Mouse (Mus musculus) neural tube, embryonic 11.5 days (tissue): ENCODE measurements around the gene Inava. TPM values are rescaled to one million over a fixed set of nuclear protein-coding genes. Genes with fewer than 3 reads are reported as not detected.

Experiments
- ATAC-seq: fragments of 200-750 bp; cut with Nextera tagmentation; 2 replicates; pipeline ENCODE4 v1.8.0; 2017; ENCODE audit warnings: moderate number of reproducible peaks, mild to moderate bottlenecking, moderate TSS enrichment, moderate library complexity; ENCODE audit not compliant: insufficient read depth, low FRiP score, low TSS enrichment
- DNase-seq: peaks from one replicate; pipeline ENCODE4 v3.0.0-alpha.2; 2015; ENCODE audit warnings: low spot score
- H3K27ac ChIP-seq: fragments of 300-500 bp; sonication (generic); 2 replicates; pipeline ENCODE4 v1.5.1; 2014; ENCODE audit warnings: low read depth, mild to moderate bottlenecking, low read length
- H3K27me3 ChIP-seq: fragments of 300-500 bp; sonication (generic); 2 replicates; pipeline ENCODE4 v1.6.1; 2014; ENCODE audit warnings: mild to moderate bottlenecking, low read length, mixed read lengths; ENCODE audit not compliant: control insufficient read depth, insufficient read depth
- H3K36me3 ChIP-seq: fragments of 300-500 bp; sonication (generic); 2 replicates; pipeline ENCODE4 v1.6.1; 2014; ENCODE audit warnings: mild to moderate bottlenecking, low read length, moderate library complexity, mixed read lengths; ENCODE audit not compliant: control insufficient read depth, insufficient read depth
- H3K4me1 ChIP-seq: fragments of 300-500 bp; sonication (generic); 2 replicates; pipeline ENCODE4 v1.6.1; 2014; ENCODE audit warnings: low read length, mixed read lengths; ENCODE audit not compliant: control insufficient read depth, insufficient read depth
- H3K4me2 ChIP-seq: fragments of 300-500 bp; sonication (generic); 2 replicates; pipeline ENCODE4 v1.6.1; 2014; ENCODE audit warnings: low read depth, mild to moderate bottlenecking, moderate library complexity
- H3K4me3 ChIP-seq: fragments of 300-500 bp; sonication (generic); 2 replicates; pipeline ENCODE4 v1.5.1; 2014; ENCODE audit warnings: low read depth, low read length
- H3K9ac ChIP-seq: fragments of 300-500 bp; sonication (generic); 2 replicates; pipeline ENCODE4 v1.6.1; 2014; ENCODE audit warnings: mild to moderate bottlenecking, low read length
- H3K9me3 ChIP-seq: fragments of 300-500 bp; sonication (generic); 2 replicates; pipeline ENCODE4 v1.6.1; 2016; ENCODE audit warnings: low read length; ENCODE audit not compliant: control insufficient read depth
- WGBS: fragments of 180-500 bp; shearing (Covaris S2); extraction: QIAGEN DNeasy Blood & Tissue Kit; methylation state at CpG from one replicate; pipeline ENCODE4 v1.1.7; 2014; 5-methylcytosine and 5-hydroxymethylcytosine counted together
- polyA plus RNA-seq: library from polyadenylated mRNA; unstranded; fragments of >200 nt; fragmentation: Nextera tagmentation; extraction: Ambion mirVana; gene quantifications from 2 replicates; pipeline ENCODE4 v1.2.1, GENCODE M21; 2014

Inava gene
- polyA plus RNA-seq, 1 experiment from 2014 or later, result 16.5 TPM

DNA sequence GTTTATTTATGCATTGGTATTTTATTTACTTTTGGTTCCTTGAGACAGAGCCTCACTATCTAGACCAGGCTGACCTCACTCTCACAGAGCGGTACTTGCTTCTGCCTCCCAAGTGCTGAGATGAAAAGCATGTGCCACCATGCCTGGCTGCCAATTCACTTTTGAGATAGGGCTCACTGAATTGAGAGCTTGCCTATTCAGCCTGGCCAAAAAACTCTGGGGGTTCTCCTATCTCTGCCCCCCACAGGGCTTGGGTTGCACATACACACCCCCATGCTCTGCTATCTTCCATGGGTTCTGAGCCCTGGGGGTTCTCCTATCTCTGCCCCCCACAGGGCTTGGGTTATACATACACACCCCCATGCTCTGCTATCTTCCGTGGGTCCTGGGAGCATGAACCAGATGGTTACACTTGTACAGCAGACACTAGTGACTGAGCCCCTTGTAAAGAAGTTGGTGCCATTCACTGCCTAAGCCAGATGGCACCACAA lies 54.5 kb downstream of the Inava start:
- no peak overlapping the region for H3K4me3 ChIP-seq
- peaks cover 3% of the 10 kb centered on the region for H3K36me3 ChIP-seq
- DNase-seq (no peak), ATAC-seq (no peak)
- H3K4me1 ChIP-seq, result no peaks in the 10 kb centered on the region
- no peaks in the 10 kb centered on the region for H3K27me3 ChIP-seq
- H3K27ac ChIP-seq, result no peak overlapping the region
- H3K9me3 ChIP-seq, result no peaks in the 10 kb centered on the region
- no peak overlapping the region for H3K9ac ChIP-seq
- no peak overlapping the region for H3K4me2 ChIP-seq
- 75% methylated on average over 2 of the region's 2 CpGs for WGBS

DNA sequence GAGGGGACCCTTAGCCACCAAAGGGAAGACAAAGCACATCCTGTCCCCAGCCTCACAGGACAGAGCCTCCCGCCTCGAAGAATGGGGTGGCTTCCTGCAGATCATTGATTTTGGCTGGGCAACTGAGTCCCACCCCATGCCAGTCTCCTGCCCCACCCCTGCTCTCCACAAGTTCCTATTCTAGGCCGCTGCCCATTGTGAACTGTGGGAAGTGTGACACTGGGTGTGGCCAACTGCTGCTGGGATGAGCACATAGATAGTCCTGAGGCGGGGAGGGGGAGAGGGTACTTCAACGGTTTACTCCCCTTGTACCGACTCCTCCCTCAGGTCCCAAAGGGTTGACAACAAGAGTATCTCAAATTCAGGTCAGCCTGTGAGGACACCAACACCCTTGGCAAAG lies 55.3 kb downstream of the Inava start:
- H3K4me1 ChIP-seq, result peaks cover 6% of the 10 kb centered on the region
- no peaks in the 10 kb centered on the region for H3K27me3 ChIP-seq
- 54% methylated on average over 6 of the region's 6 CpGs for whole genome bisulfite sequencing
- no peak overlapping the region for H3K4me3 ChIP-seq
- H3K27ac ChIP-seq, result no peak overlapping the region
- H3K9ac ChIP-seq, result no peak overlapping the region
- H3K36me3 ChIP-seq, result peaks cover 3% of the 10 kb centered on the region
- no peaks in the 10 kb centered on the region for H3K9me3 ChIP-seq
- ATAC-seq, result no peak
- no peak overlapping the region for H3K4me2 ChIP-seq
- DNase-seq, result no peak

DNA sequence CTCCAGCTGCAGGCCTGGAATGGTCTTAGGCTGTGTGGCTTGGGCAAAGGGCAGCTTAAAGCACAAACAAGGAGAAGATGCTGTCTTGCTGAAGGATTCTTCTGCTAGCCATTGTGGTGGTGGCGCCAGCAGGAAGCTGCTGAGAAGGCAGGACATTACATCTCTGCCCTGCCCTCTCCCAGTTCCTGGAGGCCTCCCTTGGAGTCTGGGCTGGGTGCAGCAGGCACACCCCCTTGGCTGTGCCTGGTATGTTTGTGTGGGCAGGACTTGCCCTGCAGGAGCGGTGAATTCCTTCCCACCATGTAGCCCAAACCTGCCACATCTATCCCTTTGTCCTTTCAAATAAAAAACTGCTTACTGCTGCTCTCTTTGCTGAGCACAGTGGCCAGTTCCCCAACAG lies 57.0 kb downstream of the Inava start:
- Histone ChIP-seq H3K4me1 (peaks cover 10% of the 10 kb centered on the region), H3K4me3 (no peak overlapping the region), H3K27ac (no peak overlapping the region), H3K27me3 (no peaks in the 10 kb centered on the region), H3K4me2 (no peak overlapping the region), H3K9me3 (no peaks in the 10 kb centered on the region), H3K9ac (no peak overlapping the region), H3K36me3 (peaks cover 8% of the 10 kb centered on the region)
- ATAC-seq (no peak), DNase-seq (no peak)
- 88% methylated on average over 2 of the region's 2 CpGs for WGBS

DNA sequence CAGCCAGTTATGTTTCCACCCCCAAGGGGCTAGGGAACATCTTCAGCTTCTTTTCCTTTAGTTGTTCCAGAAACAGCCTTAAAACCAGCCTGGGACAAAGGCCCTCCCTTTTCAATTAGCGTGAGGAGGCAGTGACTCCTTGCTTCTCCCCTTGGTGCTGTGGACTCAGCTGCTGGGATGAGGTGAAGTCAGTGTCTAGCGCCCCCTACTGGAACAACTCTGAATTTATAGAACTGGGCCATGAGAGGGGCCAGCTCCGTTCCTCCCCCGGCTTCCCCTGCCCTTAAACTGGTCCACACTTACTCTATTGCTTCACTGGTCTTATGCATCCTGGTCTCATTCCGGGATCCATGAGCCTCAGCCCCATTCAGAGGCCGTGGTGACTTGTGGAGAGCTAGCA lies 58.9 kb downstream of the Inava start:
- no peaks in the 10 kb centered on the region for H3K9me3 ChIP-seq
- no peak overlapping the region for H3K4me2 ChIP-seq
- H3K36me3 ChIP-seq, result peaks cover 8% of the 10 kb centered on the region
- DNase-seq, result peak; percentile 46
- no peak overlapping the region for H3K4me3 ChIP-seq
- WGBS, result 38% methylated on average over 6 of the region's 6 CpGs
- no peak for ATAC-seq
- no peaks in the 10 kb centered on the region for H3K27me3 ChIP-seq
- H3K27ac ChIP-seq, result no peak overlapping the region
- H3K4me1 ChIP-seq, result peaks cover 10% of the 10 kb centered on the region
- H3K9ac ChIP-seq, result no peak overlapping the region

DNA sequence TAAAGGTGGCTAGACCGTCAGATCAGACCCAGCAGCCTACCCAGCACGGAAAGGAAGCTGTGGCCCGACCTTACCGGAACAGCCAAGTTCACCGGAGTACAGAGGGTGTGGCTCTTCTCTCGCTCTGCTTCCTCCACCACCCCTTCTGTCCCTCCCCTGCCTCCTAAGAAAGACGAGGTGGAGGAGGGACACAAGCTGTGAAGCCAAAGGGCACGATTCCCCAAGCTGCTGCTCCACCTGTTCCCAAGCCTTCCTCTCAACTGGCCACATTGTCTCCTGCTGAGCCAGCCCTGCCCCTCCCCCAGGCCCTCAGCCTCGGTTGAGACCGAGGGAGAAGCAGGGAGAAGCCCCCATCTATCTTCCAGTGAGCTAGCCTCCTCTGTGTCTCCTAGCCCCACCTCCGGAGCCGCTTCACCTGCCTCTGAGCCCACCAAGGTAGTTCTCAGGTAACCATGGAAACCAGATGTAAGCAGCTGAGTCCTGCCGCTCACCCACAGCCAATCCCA lies 59.9 kb downstream of the Inava start:
- H3K36me3 ChIP-seq, result peaks cover 8% of the 10 kb centered on the region
- no peak for ATAC-seq
- no peak overlapping the region; the same call in 1 of the 2 replicates for H3K4me2 ChIP-seq

DNA sequence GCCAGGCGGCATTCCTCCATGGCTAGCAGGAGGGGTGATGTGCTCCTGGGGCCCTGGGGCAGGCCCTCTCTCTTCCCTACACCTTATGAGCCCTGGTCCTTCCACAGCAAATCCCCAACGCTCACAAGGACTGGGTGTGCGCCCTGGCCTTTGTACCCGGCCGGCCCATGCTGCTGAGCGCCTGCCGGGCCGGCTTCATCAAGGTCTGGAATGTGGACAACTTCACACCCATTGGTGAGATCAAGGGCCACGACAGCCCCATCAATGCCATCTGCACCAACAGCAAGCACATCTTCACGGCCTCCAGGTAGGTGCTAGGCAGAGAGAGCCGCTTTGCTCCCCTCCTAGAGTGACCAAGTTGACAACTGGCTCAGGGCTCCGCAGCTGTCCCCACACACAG lies 61.4 kb downstream of the Inava start:
- peaks cover 8% of the 10 kb centered on the region for H3K36me3 ChIP-seq
- H3K9me3 ChIP-seq, result no peaks in the 10 kb centered on the region
- H3K4me1 ChIP-seq, result peaks cover 10% of the 10 kb centered on the region
- WGBS, result 60% methylated on average over 12 of the region's 12 CpGs
- no peak overlapping the region for H3K27ac ChIP-seq
- H3K9ac ChIP-seq, result no peak overlapping the region
- H3K27me3 ChIP-seq, result no peaks in the 10 kb centered on the region
- no peak for ATAC-seq
- DNase-seq, result no peak
- no peak overlapping the region for H3K4me3 ChIP-seq
- H3K4me2 ChIP-seq, result no peak overlapping the region

More for the DNA sequence above, 59.9 kb downstream of the Inava start:
- Histone ChIP-seq H3K4me1 (peaks cover 10% of the 10 kb centered on the region), H3K9me3 (no peaks in the 10 kb centered on the region), H3K4me3 (no peak overlapping the region), H3K27ac (no peak overlapping the region), H3K27me3 (no peaks in the 10 kb centered on the region), H3K9ac (no peak overlapping the region)
- WGBS, result 15% methylated on average over 13 of the region's 13 CpGs
- DNase-seq, result no peak

DNA sequence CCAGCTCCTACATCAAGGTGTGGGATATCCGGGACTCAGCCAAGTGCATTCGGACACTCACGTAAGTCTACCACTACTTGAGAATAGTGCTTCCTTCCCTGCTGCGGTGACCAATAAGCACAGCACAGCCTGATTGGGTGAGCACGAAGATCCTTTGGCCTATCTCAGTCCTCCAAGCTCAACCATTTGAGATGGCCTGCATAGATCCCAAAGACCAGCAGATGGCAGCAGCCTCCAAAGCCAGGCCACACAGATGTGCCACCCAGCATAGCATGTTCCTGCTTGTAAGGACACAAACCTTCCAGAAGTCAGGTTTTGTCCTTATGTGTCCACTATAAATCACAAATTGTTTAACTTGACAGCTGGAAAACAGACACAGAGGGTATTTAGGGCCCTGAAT lies 64.0 kb downstream of the Inava start:
- no peak overlapping the region for H3K4me3 ChIP-seq
- 6% methylated on average over 5 of the region's 5 CpGs for WGBS
- H3K4me2 ChIP-seq, result no peak overlapping the region
- ATAC-seq (peak; percentile 73), DNase-seq (peak; percentile 83)
- H3K9me3 ChIP-seq, result no peaks in the 10 kb centered on the region
- peaks cover 10% of the 10 kb centered on the region for H3K4me1 ChIP-seq
- peaks cover 5% of the 10 kb centered on the region for H3K36me3 ChIP-seq
- no peaks in the 10 kb centered on the region for H3K27me3 ChIP-seq
- no peak overlapping the region for H3K9ac ChIP-seq
- no peak overlapping the region for H3K27ac ChIP-seq

DNA sequence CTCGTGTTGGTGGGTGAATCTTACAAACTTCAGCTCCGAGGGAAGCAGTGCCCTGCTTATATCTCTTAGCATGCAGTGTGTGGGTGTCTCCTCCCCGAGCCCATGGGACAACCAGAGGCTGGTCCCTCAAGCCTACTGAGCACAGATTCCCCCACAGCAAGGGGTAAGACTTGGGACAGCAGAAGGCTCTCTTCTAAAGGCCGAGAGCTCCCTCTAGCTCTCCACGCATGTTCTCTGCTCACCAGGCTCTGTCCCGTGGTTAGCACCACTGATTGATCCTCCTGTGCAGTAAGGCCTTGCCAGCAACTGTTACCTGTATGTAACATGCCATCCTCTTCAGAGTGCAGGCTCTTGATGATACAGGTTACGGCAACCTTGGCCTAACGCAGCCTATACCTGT lies 66.4 kb downstream of the Inava start:
- Histone ChIP-seq H3K9ac (no peak overlapping the region), H3K36me3 (peaks cover 7% of the 10 kb centered on the region), H3K27ac (no peak overlapping the region), H3K4me2 (no peak overlapping the region), H3K4me1 (no peaks in the 10 kb centered on the region), H3K4me3 (no peak overlapping the region), H3K9me3 (no peaks in the 10 kb centered on the region), H3K27me3 (no peaks in the 10 kb centered on the region)
- no peak for DNase-seq
- 70% methylated on average over 8 of the region's 8 CpGs for WGBS
- ATAC-seq, result no peak

DNA sequence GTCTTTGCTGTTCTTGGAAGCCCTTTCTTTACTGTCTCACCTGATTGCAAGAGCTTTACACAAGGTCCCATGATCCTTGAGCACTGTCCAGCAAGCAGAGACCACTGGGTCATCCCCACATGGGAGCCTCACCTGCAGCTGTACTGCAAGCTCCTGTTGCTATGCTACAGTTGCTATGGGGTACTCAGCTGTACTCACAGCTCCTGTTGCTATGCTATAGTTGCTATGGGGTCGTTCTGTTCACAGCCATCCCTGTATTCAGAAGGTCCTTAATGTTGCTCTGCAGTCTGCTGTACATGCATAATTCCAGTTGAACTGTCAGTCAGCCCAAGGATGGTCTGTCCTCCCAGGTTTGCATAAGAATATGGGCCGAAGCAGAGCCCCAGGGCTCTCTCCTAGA lies 68.6 kb downstream of the Inava start:
- Histone ChIP-seq H3K4me2 (no peak overlapping the region), H3K9me3 (no peaks in the 10 kb centered on the region), H3K36me3 (peaks cover 3% of the 10 kb centered on the region; the same call in 1 of the 2 replicates), H3K4me3 (no peak overlapping the region), H3K4me1 (no peaks in the 10 kb centered on the region), H3K27ac (no peak overlapping the region), H3K9ac (no peak overlapping the region), H3K27me3 (no peaks in the 10 kb centered on the region)
- no peak for ATAC-seq
- 46% methylated on average over 2 of the region's 2 CpGs for WGBS
- no peak for DNase-seq
